Mouse (Mus musculus): ENCODE measurements around the gene Lrr1.
A peak's percentile ranks its signal among the peaks of the same experiment; 100 is the strongest.

The Lrr1 gene

GRCm38 (mm10) chr12:69198985-69199384 is 30.4 kb downstream of the Lrr1 start:
- DNase-seq (ENCODE audit: low spot score): no peak

- no peak for DNase-seq (ENCODE audit: low spot score)
Observed at GRCm38 (mm10) chr12:69204052-69204833, 35.6 kb downstream of the Lrr1 start, which contains the start of gene Gm49384. Gm49384 (minus strand) TSS chr12:69204267.

DNA sequence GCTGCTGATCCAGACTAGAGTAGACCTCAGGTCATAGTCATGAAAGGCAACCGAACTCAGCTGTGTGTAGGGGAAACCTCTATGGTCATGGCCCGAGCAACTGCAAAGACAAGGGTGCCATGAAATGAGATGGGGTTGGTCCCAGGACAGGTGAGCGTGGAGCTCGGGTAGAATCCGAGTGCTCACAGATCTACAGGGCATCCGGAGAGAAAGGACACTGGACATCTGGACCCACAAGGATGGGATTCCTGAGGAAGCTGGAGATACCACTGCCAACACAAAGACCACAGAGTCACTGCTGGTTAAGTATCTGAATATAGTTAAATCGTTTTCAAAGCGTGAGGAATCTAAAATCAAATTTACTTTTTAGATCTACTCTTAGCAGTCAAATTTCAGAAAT is 38.8 kb downstream of the Lrr1 start:
- DNase-seq (ENCODE audit: low spot score): no peak

- no peak for DNase-seq (ENCODE audit: low spot score)
Observed at GRCm38 (mm10) chr12:69207926-69208325, 39.3 kb downstream of the Lrr1 start.

- DNase-seq (ENCODE audit: low spot score): no peak
Observed at GRCm38 (mm10) chr12:69208520-69208919, 39.9 kb downstream of the Lrr1 start.

- no peak for DNase-seq (ENCODE audit: low spot score)
Observed at GRCm38 (mm10) chr12:69210056-69210979, 41.7 kb downstream of the Lrr1 start.

- DNase-seq (ENCODE audit: low spot score): no peak
Observed at GRCm38 (mm10) chr12:69211057-69211456, 42.4 kb downstream of the Lrr1 start.

GRCm38 (mm10) chr12:69213186-69213777 is 44.7 kb downstream of the Lrr1 start:
- DNase-seq (ENCODE audit: low spot score): no peak

DNA sequence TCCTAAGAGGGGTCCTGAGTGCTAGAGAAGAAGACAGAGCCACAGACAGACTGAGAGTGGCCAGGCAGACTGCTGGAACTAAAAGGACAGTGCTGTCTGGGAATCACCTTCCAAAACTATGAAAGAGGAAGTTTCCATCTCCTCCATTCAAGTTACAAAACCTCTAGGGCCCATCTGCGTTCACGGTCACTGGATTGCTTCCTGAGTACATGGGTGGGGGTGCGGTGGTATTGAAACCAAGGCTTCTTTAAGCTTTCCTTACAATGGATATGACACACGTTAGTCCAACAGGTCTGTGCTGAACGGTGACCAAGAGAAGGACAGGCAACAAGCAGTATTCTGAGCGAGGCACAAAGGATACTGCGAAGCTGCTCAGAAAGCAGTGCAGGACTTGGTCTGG is 45.8 kb downstream of the Lrr1 start:
- DNase-seq (ENCODE audit: low spot score): no peak

DNA sequence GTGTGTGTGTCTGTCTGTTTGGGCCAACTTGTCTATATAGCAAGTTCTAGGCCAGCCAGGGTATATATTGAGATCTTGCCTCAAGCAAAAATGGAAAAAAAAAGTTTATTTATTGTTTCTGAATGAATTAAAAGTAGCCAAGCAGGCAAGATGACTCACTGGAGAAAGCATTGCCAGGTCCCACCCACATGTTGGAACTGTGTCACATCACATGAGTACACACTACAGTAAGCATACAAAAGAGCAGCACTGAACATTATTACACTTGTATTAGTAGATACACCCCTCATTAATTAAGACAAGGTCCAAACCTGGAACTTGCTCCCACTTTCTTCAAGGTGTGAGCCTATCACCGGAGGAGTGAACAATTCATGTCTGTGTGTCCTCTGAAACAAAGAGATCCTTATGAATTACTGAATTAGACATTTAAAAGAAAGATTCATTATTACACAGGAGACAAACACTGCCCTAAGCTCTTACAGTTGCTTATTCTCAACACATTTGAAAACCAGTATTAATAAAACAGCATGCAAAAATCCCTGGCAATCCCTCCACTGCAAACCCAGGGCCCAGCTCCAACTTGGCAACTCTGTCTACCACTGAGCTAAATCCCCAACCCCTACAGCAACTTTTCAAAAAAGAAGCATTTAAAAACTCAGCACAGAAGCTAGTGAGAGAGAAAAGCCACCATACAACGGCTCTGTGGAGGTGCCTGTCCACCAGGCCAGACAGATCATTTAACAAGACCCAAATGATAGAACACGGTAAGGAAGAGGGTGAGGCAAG is 46.6 kb downstream of the Lrr1 start:
- no peak for DNase-seq (ENCODE audit: low spot score)

DNA sequence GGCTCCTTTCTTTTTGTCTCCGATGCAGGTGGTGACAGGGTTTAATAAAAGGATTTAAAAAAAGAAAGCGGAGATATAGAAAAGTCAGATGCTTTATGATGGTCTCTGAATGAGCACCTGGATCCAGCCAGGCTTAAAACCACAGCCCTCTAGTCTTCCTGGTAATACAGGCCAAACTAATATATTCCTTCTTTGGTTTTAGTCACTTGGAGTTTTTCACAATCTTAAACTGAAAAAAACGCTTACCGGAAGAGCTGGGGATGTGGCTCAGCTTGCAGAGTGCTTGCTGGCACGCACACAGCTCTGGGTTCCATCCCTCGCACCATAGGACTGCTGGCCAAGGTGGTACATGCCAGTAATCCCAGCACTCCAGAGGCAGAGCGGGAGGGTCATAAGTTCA is 48.0 kb downstream of the Lrr1 start:
- DNase-seq (ENCODE audit: low spot score): no peak

DNA sequence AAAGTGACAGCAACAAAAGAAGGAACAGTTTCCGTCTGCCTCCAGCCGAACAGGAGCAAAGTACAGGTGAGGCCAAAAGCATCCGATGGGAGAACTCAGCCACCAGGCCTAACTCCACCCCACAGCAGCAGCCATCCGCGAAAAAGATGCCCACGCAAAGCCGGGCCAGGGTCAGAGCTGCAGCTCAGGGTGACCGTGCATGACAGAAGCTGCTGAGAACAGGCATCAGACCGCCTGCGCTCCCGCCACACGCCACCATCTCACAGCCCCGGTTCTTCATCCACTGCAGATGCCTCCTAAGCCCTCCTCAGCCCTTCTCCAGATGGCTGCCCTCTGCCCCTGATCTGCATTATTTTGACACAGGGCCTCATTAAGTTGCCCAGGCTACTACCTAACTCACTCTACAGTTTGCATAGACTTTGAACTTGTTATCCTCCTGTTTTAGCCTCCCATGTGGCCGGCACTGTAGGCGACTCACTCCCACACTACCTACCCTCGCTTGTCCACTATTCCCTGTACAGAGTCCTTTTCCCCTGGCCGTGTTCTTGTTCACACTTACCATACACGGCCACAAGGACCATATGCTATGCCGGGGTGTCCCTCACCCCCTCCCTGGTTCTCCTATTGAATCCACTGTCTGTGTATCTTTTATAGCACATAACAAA is 52.1 kb downstream of the Lrr1 start:
- DNase-seq (ENCODE audit: low spot score): no peak

DNA sequence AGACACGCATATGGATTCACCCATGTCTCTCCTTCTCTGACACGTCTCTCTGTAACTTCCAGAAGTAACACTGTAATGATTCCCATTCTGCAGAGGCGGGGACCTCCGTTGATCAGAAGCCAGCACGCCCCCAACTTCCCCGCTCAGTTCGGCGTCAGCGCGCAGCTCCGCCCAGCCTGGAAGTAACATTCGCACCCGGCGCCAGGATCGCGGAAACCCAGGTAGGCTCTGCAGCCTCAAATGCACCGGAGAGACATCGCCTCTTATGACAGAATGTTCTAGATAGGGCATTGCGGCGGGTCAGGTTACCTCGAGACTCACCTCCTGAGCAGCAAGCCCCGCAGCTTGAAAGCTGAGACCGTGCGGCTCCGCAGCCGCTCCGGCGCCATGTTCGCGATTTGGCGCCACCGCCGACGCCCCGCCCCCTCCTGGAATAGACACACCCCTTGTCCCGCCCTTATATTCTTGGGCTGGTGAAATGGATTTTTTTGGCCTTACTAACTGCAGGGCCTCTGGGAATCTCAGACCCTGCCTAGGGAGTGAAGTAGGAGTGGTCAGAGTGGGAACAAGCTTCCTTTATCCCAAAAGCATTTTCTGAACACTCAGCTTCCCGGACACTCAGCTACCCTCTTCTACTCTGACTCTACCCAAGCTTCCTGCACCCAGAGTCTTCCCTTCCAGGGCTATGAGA is 59.3 kb downstream of the Lrr1 start, which contains the start of gene Pole2:
Gene Pole2, minus strand, starts transcription at position 420 of the 691 bp plus-strand sequence.
- peak; percentile 59 for DNase-seq (ENCODE audit: low spot score)

Data from urinary bladder, postnatal 10 days (tissue).